Mouse (Mus musculus): Measurements from ENCODE around the gene Osbpl9. TPM values are rescaled to one million over a fixed set of nuclear protein-coding genes. Genes with fewer than 3 reads are reported as not detected.

The Osbpl9 gene
- total and polyA plus RNA-seq, 2 experiments from 2014 or later: 56.9 to 74.9 TPM

DNA sequence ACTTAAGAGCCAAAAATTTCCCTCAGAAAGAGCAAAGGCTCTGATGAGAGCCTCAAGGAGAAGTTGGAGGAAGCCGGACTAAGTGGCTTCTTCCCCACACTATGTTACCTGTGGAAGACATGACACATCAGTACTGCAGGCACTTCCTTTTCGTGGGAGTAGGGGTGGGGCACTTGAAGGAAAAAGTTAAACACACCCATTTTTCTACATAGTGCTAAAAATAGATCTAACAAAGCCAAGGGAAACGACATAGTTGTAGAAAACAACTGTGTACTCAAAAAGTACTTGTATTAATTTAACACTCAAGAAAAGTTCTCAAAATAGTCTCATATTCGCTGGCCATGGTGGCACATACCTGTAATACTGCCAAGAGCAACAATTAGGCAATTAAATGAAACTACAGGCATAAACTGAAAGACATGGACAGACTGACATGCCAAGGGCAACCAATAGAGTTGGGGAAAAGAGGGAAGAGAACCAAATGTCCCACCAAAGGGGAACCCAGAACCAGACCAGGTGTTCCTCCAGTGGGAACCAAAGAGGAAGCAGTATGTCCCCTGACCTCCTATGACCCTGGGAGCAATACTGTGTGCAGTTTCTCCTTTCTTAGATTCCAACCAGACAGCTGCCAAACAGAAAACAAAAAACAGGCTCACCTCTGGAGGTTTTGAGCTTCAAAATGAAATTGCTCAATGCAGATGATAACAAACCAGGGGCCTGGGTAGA lies 79.1 kb downstream of the Osbpl9 start:
- no peaks in the 10 kb centered on the region for H3K9me3 ChIP-seq (ENCODE audit: low read length)
- no peak for TF ChIP-seq CTCF (IDR thresholded peaks at IDR 0.05)
- no peak overlapping the region for H3K27ac ChIP-seq (ENCODE audit: low read depth, low read length)
- H3K27me3 ChIP-seq (ENCODE audit: insufficient read depth, low read length): no peaks in the 10 kb centered on the region
- H3K4me2 ChIP-seq (ENCODE audit: low read depth, low read length, poor library complexity, severe bottlenecking): no peak overlapping the region
- DNase-seq (ENCODE audit: low spot score): no peak
- no peaks in the 10 kb centered on the region for H3K36me3 ChIP-seq (ENCODE audit: insufficient read depth, low read length)
- no peaks in the 10 kb centered on the region for H3K4me1 ChIP-seq (ENCODE audit: insufficient read depth, low read length)
- WGBS: 80% methylated on average over 4 of the region's 4 CpGs
- no peak overlapping the region for H3K4me3 ChIP-seq (ENCODE audit: low read depth, low read length)
- ATAC-seq (ENCODE audit: low FRiP score): no peak
- no peak overlapping the region for H3K9ac ChIP-seq (replicated peaks; ENCODE audit: low read length, poor library complexity, severe bottlenecking)

DNA sequence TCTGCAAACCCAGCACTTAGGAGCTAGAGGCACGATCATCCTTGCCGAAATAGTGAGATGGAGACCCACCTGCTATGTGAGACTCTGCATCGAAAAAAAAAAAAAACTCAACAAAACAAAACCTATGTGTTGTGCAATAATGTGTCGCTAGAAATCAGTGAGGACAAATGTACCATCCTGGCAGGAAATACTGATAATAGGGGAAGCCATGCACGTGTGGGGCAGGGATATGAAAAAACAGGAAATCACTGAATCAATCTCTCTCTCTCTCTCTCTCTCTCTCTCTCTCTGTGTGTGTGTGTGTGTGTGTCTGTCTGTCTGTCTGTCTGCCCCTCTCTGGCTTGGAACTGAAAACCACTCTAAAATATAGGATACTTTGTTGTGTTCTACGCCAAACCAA lies 81.3 kb downstream of the Osbpl9 start:
- Histone ChIP-seq H3K9me3 (ENCODE audit: low read length) (no peaks in the 10 kb centered on the region), H3K4me2 (ENCODE audit: low read depth, low read length, poor library complexity, severe bottlenecking) (no peak overlapping the region), H3K27me3 (ENCODE audit: insufficient read depth, low read length) (no peaks in the 10 kb centered on the region), H3K4me3 (ENCODE audit: low read depth, low read length) (no peak overlapping the region), H3K27ac (ENCODE audit: low read depth, low read length) (no peak overlapping the region), H3K36me3 (ENCODE audit: insufficient read depth, low read length) (no peaks in the 10 kb centered on the region), H3K4me1 (ENCODE audit: insufficient read depth, low read length) (no peaks in the 10 kb centered on the region), H3K9ac (replicated peaks; ENCODE audit: low read length, poor library complexity, severe bottlenecking) (no peak overlapping the region)
- ATAC-seq (ENCODE audit: low FRiP score) (no peak), DNase-seq (ENCODE audit: low spot score) (no peak)
- TF ChIP-seq CTCF (IDR thresholded peaks at IDR 0.05): no peak
- WGBS: 91% methylated on average over 6 of the region's 6 CpGs

DNA sequence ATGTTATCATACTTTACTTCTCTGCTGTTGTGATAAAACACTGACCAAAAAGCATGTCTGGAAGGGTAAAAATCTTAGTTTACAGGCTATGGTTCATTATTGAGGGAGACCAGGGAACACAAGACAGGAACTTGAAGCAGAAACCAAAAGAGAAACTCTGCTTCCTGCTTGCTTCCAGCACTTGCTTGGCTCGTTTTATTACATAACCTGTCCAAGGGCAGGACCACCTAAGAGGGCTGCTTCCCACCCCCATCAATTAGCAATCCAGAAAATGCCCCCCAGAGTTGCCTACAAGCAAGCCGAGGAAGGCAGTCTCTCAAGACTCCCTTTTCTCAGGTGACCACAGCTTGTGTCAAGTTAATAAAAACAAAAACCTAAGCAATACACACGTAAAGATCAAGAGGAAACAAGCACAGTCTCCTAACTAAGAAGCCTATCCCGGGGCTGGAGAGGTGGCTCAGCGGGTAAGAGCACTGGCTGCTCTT lies 82.4 kb downstream of the Osbpl9 start:
- H3K9me3 ChIP-seq (ENCODE audit: low read length): no peaks in the 10 kb centered on the region
- 85% methylated on average over 5 of the region's 5 CpGs for WGBS
- H3K4me3 ChIP-seq (ENCODE audit: low read depth, low read length): no peak overlapping the region
- H3K27me3 ChIP-seq (ENCODE audit: insufficient read depth, low read length): no peaks in the 10 kb centered on the region
- ATAC-seq (ENCODE audit: low FRiP score): no peak
- H3K36me3 ChIP-seq (ENCODE audit: insufficient read depth, low read length): no peaks in the 10 kb centered on the region
- no peak overlapping the region for H3K4me2 ChIP-seq (ENCODE audit: low read depth, low read length, poor library complexity, severe bottlenecking)
- no peak for DNase-seq (ENCODE audit: low spot score)
- no peak for TF ChIP-seq CTCF (IDR thresholded peaks at IDR 0.05)
- no peak overlapping the region for H3K27ac ChIP-seq (ENCODE audit: low read depth, low read length)
- no peaks in the 10 kb centered on the region for H3K4me1 ChIP-seq (ENCODE audit: insufficient read depth, low read length)
- no peak overlapping the region for H3K9ac ChIP-seq (replicated peaks; ENCODE audit: low read length, poor library complexity, severe bottlenecking)

DNA sequence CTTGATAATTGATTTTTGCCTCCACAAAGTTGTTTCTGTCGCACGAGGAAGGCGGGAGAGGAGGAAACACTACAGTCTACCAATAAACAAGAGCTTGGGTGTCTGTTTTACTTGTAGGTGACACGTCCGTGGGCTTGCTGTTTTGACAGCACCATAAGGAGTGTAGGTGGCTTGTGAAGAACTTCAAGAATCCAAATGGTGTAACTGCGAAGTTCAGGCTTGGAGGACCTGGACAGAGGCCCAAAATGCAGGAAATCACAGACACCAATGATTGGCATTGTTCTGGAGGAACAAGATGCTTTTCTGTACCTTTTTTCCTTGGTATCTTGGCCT lies 83.8 kb downstream of the Osbpl9 start:
- peak overlapping the region; percentile 24 for H3K9ac ChIP-seq (replicated peaks; ENCODE audit: low read length, poor library complexity, severe bottlenecking)
- no peaks in the 10 kb centered on the region for H3K9me3 ChIP-seq (ENCODE audit: low read length)
- no peaks in the 10 kb centered on the region for H3K27me3 ChIP-seq (ENCODE audit: insufficient read depth, low read length)
- no peak for TF ChIP-seq CTCF (IDR thresholded peaks at IDR 0.05)
- H3K4me3 ChIP-seq (ENCODE audit: low read depth, low read length): peak overlapping the region; percentile 44
- peak overlapping the region; percentile 62; the same call in 1 of the 2 replicates for H3K27ac ChIP-seq (ENCODE audit: low read depth, low read length)
- H3K36me3 ChIP-seq (ENCODE audit: insufficient read depth, low read length): no peaks in the 10 kb centered on the region
- peak; percentile 22 for ATAC-seq (ENCODE audit: low FRiP score)
- WGBS: 6% methylated on average over 6 of the region's 6 CpGs
- no peak for DNase-seq (ENCODE audit: low spot score)
- H3K4me1 ChIP-seq (ENCODE audit: insufficient read depth, low read length): no peaks in the 10 kb centered on the region
- peak overlapping the region; percentile 65 for H3K4me2 ChIP-seq (ENCODE audit: low read depth, low read length, poor library complexity, severe bottlenecking)

DNA sequence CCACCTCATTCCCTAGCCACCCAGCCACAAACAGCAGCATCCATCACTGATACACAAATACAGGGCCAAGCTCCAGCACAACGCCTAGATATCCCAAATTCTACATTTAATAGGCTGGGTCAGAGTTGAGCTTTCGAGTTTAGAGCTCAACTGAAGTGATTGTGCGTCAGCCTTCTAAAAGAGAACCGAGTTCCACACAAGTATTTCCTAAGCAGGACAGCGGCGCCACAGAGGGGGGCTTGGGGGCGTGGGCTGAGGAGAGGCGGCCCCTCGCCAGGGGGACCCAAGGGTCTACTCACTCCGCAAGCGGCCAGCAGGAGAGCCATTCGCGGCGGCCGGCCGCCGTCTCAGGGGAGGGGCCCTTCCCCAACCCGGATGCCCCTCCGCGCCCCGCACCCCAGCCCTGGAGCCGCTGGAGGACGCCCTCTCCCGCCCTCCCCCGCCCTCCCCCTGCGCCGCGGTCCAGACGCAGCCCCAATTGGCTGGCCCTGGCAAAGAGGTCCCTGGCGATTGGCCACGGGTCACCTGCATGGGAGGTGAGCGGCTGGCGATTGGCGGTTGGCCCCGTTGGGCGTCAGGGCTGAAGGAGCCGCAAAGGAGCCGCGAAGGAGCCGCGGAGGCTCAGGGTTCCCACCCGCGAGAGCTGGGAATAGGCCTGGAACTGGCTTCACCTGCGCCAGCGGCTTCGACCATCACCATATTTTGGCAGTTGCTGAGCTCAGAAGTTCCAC lies 84.3 kb downstream of the Osbpl9 start:
- Histone ChIP-seq H3K9me3 (ENCODE audit: low read length) (no peaks in the 10 kb centered on the region), H3K9ac (replicated peaks; ENCODE audit: low read length, poor library complexity, severe bottlenecking) (peak overlapping the region; percentile 24), H3K27me3 (ENCODE audit: insufficient read depth, low read length) (no peaks in the 10 kb centered on the region), H3K36me3 (ENCODE audit: insufficient read depth, low read length) (no peaks in the 10 kb centered on the region), H3K4me1 (ENCODE audit: insufficient read depth, low read length) (no peaks in the 10 kb centered on the region), H3K27ac (ENCODE audit: low read depth, low read length) (peak overlapping the region; percentile 62; the same call in 1 of the 2 replicates), H3K4me3 (ENCODE audit: low read depth, low read length) (peak overlapping the region; percentile 44), H3K4me2 (ENCODE audit: low read depth, low read length, poor library complexity, severe bottlenecking) (peak overlapping the region; percentile 65)
- WGBS: under 1% methylated on average over 34 of the region's 46 CpGs
- no peak; the same call in 1 of the 2 replicates for TF ChIP-seq CTCF (IDR thresholded peaks at IDR 0.05)
- peak; percentile 92 for DNase-seq (ENCODE audit: low spot score)
- ATAC-seq (ENCODE audit: low FRiP score): peak; percentile 100

GRCm38 (mm10) chr4:109116938-109117337 lies 85.1 kb downstream of the Osbpl9 start:
- DNase-seq (ENCODE audit: low spot score) (no peak), ATAC-seq (ENCODE audit: low FRiP score) (no peak)
- no peaks in the 10 kb centered on the region for H3K36me3 ChIP-seq (ENCODE audit: insufficient read depth, low read length)
- H3K4me1 ChIP-seq (ENCODE audit: insufficient read depth, low read length): no peaks in the 10 kb centered on the region
- H3K9me3 ChIP-seq (ENCODE audit: low read length): no peaks in the 10 kb centered on the region
- no peak overlapping the region for H3K9ac ChIP-seq (replicated peaks; ENCODE audit: low read length, poor library complexity, severe bottlenecking)
- no peak for TF ChIP-seq CTCF (IDR thresholded peaks at IDR 0.05)
- no peak overlapping the region for H3K27ac ChIP-seq (ENCODE audit: low read depth, low read length)
- WGBS: 42% methylated on average over 6 of the region's 6 CpGs
- H3K4me2 ChIP-seq (ENCODE audit: low read depth, low read length, poor library complexity, severe bottlenecking): no peak overlapping the region
- H3K27me3 ChIP-seq (ENCODE audit: insufficient read depth, low read length): no peaks in the 10 kb centered on the region
- no peak overlapping the region; the same call in 1 of the 2 replicates for H3K4me3 ChIP-seq (ENCODE audit: low read depth, low read length)

Data from midbrain, postnatal 0 days (tissue).